9 mouse cellular contexts compared by ENCODE assay signal in genomic region chr17:56405856-56406840, GRCm38 (mm10).
DNase-seq lines count a peak whose midpoint lies in the region; ATAC-seq and TF ChIP-seq lines count a peak whose summit lies in the region.
"Had no signal": no experiment of that assay in that cellular context is flagged by ENCODE, and none has a peak within 500 bp of the region (broad histone marks: within the 10 kb centered on the region; RNA-seq: fewer than 3 reads in every experiment).

No protein-coding gene starts in this region.

- peaks cover 14% of the 10 kb centered on the region for H3K4me1 ChIP-seq in kidney, embryonic 16.5 days (ENCODE audit: insufficient read depth, low read length)
- H3K4me1 ChIP-seq in forebrain, postnatal 0 days (ENCODE audit: insufficient read depth): peaks cover 5% of the 10 kb centered on the region; the same call in 1 of the 2 replicates

- peaks cover 25% of the 10 kb centered on the region for H3K36me3 ChIP-seq in kidney, embryonic 16.5 days (ENCODE audit: insufficient read depth, low read length)
- H3K36me3 ChIP-seq in forebrain, postnatal 0 days (ENCODE audit: insufficient read depth): peaks cover 40% of the 10 kb centered on the region

- no peak for TF ChIP-seq POLR2A in brain, embryonic 14.5 days (IDR thresholded peaks at IDR 0.05; ENCODE audit: borderline replicate concordance, extremely low read depth, insufficient read depth, insufficient read length, poor library complexity, severe bottlenecking)

- 76% methylated on average over 14 of the region's 14 CpGs for WGBS in kidney, embryonic 16.5 days
- 74% methylated on average over 14 of the region's 14 CpGs for WGBS in forebrain, postnatal 0 days

- no peak overlapping the region for H3K27ac ChIP-seq in kidney, embryonic 16.5 days (ENCODE audit: low read length)
- H3K27ac ChIP-seq in forebrain, postnatal 0 days (ENCODE audit: low read depth, low read length): peak overlapping the region; percentile 74

- no peak for TF ChIP-seq CTCF in brain, embryonic 14.5 days (IDR thresholded peaks at IDR 0.05; ENCODE audit: borderline replicate concordance, extremely low read depth, insufficient read depth, insufficient read length)
- no peak for TF ChIP-seq CTCF in forebrain, postnatal 0 days (IDR thresholded peaks at IDR 0.05; ENCODE audit: low read depth)

- no peak overlapping the region for H3K4me2 ChIP-seq in kidney, embryonic 16.5 days (replicated peaks; ENCODE audit: low read depth, low read length)
- H3K4me2 ChIP-seq in forebrain, postnatal 0 days (ENCODE audit: low read depth): no peak overlapping the region

- H3K27me3 ChIP-seq in kidney, embryonic 16.5 days (ENCODE audit: insufficient read depth, low read length): no peaks in the 10 kb centered on the region
- no peaks in the 10 kb centered on the region for H3K27me3 ChIP-seq in forebrain, postnatal 0 days (ENCODE audit: insufficient read depth, low read length)
- H3K27me3 ChIP-seq: Patski had no signal

- H3K9ac ChIP-seq in kidney, embryonic 16.5 days (replicated peaks; ENCODE audit: low read length): 0 out of 2 replicates have a peak overlapping the region, but pooled peaks have one; percentile 16
- no peak overlapping the region for H3K9ac ChIP-seq in forebrain, postnatal 0 days

- H3K9me3 ChIP-seq in kidney, embryonic 16.5 days (ENCODE audit: low read length): no peaks in the 10 kb centered on the region
- H3K9me3 ChIP-seq in forebrain, postnatal 0 days (ENCODE audit: low read length): no peaks in the 10 kb centered on the region

- no peak overlapping the region for H3K4me3 ChIP-seq in kidney, embryonic 16.5 days (ENCODE audit: low read length)
- H3K4me3 ChIP-seq in forebrain, postnatal 0 days (ENCODE audit: low read depth, low read length): no peak overlapping the region

- ATAC-seq in kidney, embryonic 16.5 days (ENCODE audit: low FRiP score, low TSS enrichment): no peak
- ATAC-seq in forebrain, postnatal 0 days: peak; percentile 17; the same call in 1 of the 2 replicates
- no peak for ATAC-seq in erythroblast, adult 5-6 weeks (replicated peaks; ENCODE audit: low FRiP score, poor library complexity, severe bottlenecking)
- ATAC-seq: Patski had no signal

- DNase-seq in kidney, postnatal 14 days: no peak
- peak; percentile 60 for DNase-seq in brain, embryonic 14.5 days (ENCODE audit: low read depth)
- peak; percentile 51 for DNase-seq in forebrain, postnatal 0 days
- DNase-seq in lung, postnatal 10 days: peak; percentile 50
- DNase-seq in urinary bladder, postnatal 25 days (ENCODE audit: low spot score): no peak
- no peak for DNase-seq in Muller cell, postnatal 12 days (ENCODE audit: inconsistent ontology term)

Comparison
In these comparisons a context has a peak if more than half of its experiments do, and no peak if none do; other contexts are left out.
1. DNase-seq: peak in brain, embryonic 14.5 days (single experiment), forebrain, postnatal 0 days (single experiment) and lung, postnatal 10 days (single experiment); none in kidney, postnatal 14 days (single experiment), urinary bladder, postnatal 25 days (single experiment) and Muller cell, postnatal 12 days (single experiment).